Mouse (Mus musculus) cortical plate, adult 2 months (tissue): Measurements from ENCODE around the gene Morn1.

Source experiments
- CTCF ChIP-seq: fragments of 200-500 bp; IDR thresholded peaks from 2 replicates; pipeline ENCODE4 v1.5.1; 2011; ENCODE audit warnings: mild to moderate bottlenecking, control low read depth, low read length; ENCODE audit not compliant: insufficient read depth; ENCODE audit errors: extremely low read depth
- POLR2A ChIP-seq: fragments of 200-500 bp; IDR thresholded peaks from 2 replicates; pipeline ENCODE4 v1.6.1; 2011; ENCODE audit warnings: mild to moderate bottlenecking, low read length, control low read depth; ENCODE audit not compliant: insufficient read depth; ENCODE audit errors: extremely low read depth

GRCm38 (mm10) chr4:155063895-155064294 lies 22.5 kb upstream of the Morn1 start:
- no peak for TF ChIP-seq CTCF
- no peak for TF ChIP-seq POLR2A
